Mouse (Mus musculus) intestine, embryonic 16.5 days (tissue): Measurements from ENCODE around the gene BC049352. TPM values are rescaled to one million over a fixed set of nuclear protein-coding genes. Genes with fewer than 3 reads are reported as not detected.

ENCODE experiments used
- ATAC-seq: fragments of 200-750 bp; cut with Nextera tagmentation; 2 replicates; pipeline ENCODE4 v1.8.0; 2017; ENCODE audit warnings: moderate TSS enrichment, moderate library complexity
- H3K27ac ChIP-seq: fragments of 300-500 bp; sonication (generic); 2 replicates; pipeline ENCODE4 v1.5.1; 2014; ENCODE audit warnings: mild to moderate bottlenecking, low read length
- H3K27me3 ChIP-seq: fragments of 300-500 bp; sonication (generic); replicated peaks from 2 replicates; pipeline ENCODE4 v1.6.1; 2014; ENCODE audit warnings: low read length, control low read depth, mixed read lengths; ENCODE audit not compliant: control insufficient read depth, insufficient read depth
- H3K36me3 ChIP-seq: fragments of 300-500 bp; sonication (generic); 2 replicates; pipeline ENCODE4 v1.6.1; 2014; ENCODE audit warnings: low read length, control low read depth; ENCODE audit not compliant: control insufficient read depth, insufficient read depth
- H3K4me1 ChIP-seq: fragments of 300-500 bp; sonication (generic); 2 replicates; pipeline ENCODE4 v1.6.1; 2014; ENCODE audit warnings: low read length, control low read depth, mixed read lengths; ENCODE audit not compliant: control insufficient read depth, insufficient read depth
- H3K4me2 ChIP-seq: fragments of 300-500 bp; sonication (generic); 2 replicates; pipeline ENCODE4 v1.6.1; 2014; ENCODE audit warnings: low read depth, low read length, control low read depth
- H3K4me3 ChIP-seq: fragments of 300-500 bp; sonication (generic); 2 replicates; pipeline ENCODE4 v1.5.1; 2014; ENCODE audit warnings: mild to moderate bottlenecking, low read length
- H3K9ac ChIP-seq: fragments of 300-500 bp; sonication (generic); 2 replicates; pipeline ENCODE4 v1.6.1; 2014; ENCODE audit warnings: low read depth, low read length
- H3K9me3 ChIP-seq: fragments of 300-500 bp; sonication (generic); 2 replicates; pipeline ENCODE4 v1.6.1; 2016; ENCODE audit warnings: low read length, control low read depth; ENCODE audit not compliant: control insufficient read depth
- WGBS: fragments of 180-500 bp; shearing (Covaris S2); extraction: QIAGEN DNeasy Blood & Tissue Kit; methylation state at CpG from one replicate; pipeline ENCODE4 v1.1.7; 2014; 5-methylcytosine and 5-hydroxymethylcytosine counted together
- polyA plus RNA-seq: library from polyadenylated mRNA; unstranded; fragments of >200 nt; fragmentation: Nextera tagmentation; extraction: Ambion mirVana; gene quantifications from 2 replicates; pipeline ENCODE4 v1.2.1, GENCODE M21; 2015

BC049352 gene
- polyA plus RNA-seq, 1 experiment from 2014 or later, result 0.15 TPM

DNA sequence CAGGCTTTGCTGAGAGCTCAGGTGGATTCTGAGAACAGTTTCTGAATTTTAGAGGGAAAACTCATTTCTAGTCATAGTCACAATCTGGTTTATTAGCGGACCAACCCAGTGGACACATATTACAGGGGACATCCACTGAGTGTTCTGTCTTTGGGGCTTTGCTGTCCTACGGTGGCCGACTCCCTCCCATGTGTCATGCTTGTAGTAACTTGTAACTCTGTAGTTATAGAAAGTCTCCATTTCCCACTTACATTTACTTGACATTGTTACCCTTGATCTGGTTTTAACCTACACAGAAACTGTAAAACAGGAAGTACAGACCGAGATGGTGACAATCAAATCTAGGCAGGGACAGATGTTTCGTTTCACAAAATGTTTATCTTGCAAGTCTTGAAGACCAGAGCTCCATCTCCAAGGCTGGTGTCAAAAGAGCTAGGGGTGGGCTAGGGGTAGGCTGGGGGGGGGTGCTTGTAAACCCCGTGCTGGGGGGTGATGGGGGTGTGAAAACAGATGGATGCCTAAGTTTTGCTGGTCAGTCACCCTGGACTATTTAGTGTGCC lies 53.9 kb downstream of the BC049352 start:
- H3K4me2 ChIP-seq, result no peak overlapping the region
- no peak overlapping the region for H3K4me3 ChIP-seq
- H3K9me3 ChIP-seq, result no peaks in the 10 kb centered on the region
- H3K27me3 ChIP-seq, result no peaks in the 10 kb centered on the region
- no peak overlapping the region for H3K27ac ChIP-seq
- 58% methylated on average over 6 of the region's 6 CpGs for WGBS
- H3K4me1 ChIP-seq, result no peaks in the 10 kb centered on the region
- H3K36me3 ChIP-seq, result no peaks in the 10 kb centered on the region
- H3K9ac ChIP-seq, result no peak overlapping the region
- ATAC-seq, result no peak

GRCm38 (mm10) chr9:45236744-45237143 lies 54.9 kb downstream of the BC049352 start:
- Histone ChIP-seq H3K4me3 (no peak overlapping the region), H3K27me3 (no peaks in the 10 kb centered on the region), H3K4me1 (no peaks in the 10 kb centered on the region), H3K9ac (no peak overlapping the region), H3K36me3 (no peaks in the 10 kb centered on the region), H3K4me2 (no peak overlapping the region), H3K27ac (no peak overlapping the region), H3K9me3 (no peaks in the 10 kb centered on the region)
- WGBS, result 49% methylated on average over 7 of the region's 7 CpGs
- no peak for ATAC-seq

DNA sequence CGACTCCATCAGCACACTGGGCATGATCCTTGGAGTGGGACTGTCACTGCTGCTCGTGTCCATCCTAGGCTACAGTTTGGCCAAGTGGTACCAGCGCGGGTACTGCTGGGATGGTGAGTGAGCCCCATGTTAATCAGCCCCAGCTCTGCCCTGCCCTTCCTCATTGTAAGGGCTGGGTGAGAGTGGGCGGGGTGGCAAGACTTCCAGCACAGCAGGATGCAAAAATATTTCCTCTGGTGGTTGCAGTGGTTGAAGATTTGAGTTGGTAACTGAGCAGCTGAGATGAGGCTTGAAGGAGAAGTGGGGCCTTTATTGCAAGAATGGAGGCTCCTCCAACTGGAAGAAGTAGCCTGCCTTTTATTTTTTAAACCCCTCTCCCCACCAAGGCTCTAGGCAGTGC lies 59.6 kb downstream of the BC049352 start:
- 76% methylated on average over 5 of the region's 5 CpGs for WGBS
- Histone ChIP-seq H3K9me3 (no peaks in the 10 kb centered on the region), H3K27ac (no peak overlapping the region), H3K4me2 (no peak overlapping the region), H3K4me3 (no peak overlapping the region), H3K9ac (no peak overlapping the region), H3K36me3 (no peaks in the 10 kb centered on the region), H3K4me1 (no peaks in the 10 kb centered on the region), H3K27me3 (no peaks in the 10 kb centered on the region)
- ATAC-seq, result no peak

GRCm38 (mm10) chr9:45245432-45245831 lies 63.6 kb downstream of the BC049352 start:
- no peak overlapping the region for H3K27ac ChIP-seq
- H3K27me3 ChIP-seq, result no peaks in the 10 kb centered on the region
- 64% methylated on average over 1 of the region's 1 CpGs for WGBS
- H3K4me2 ChIP-seq, result no peak overlapping the region
- no peak for ATAC-seq
- no peaks in the 10 kb centered on the region for H3K36me3 ChIP-seq
- no peaks in the 10 kb centered on the region for H3K9me3 ChIP-seq
- no peak overlapping the region for H3K4me3 ChIP-seq
- no peak overlapping the region for H3K9ac ChIP-seq
- no peaks in the 10 kb centered on the region for H3K4me1 ChIP-seq

DNA sequence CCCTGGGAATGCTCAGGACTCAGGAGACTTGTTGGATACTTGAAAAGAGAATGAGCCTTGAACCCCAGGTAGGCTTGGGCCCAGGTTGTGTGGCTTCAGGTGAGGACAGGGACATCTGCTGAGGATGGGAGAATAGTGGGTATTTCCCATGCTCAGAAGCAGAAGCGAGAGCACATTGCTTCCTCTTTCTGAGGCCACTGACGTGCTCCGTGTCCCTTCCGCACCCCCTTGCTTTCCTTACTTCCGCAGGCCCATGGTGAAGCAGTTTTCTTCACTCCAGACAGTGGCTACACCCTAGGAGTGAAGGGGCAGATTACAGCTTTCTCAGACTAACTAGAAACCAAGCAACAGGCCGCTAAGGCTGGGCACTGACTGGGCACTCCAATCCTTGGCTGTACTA lies 64.3 kb downstream of the BC049352 start:
- Histone ChIP-seq H3K4me3 (no peak overlapping the region), H3K4me1 (no peaks in the 10 kb centered on the region), H3K27ac (no peak overlapping the region), H3K4me2 (no peak overlapping the region), H3K9ac (no peak overlapping the region), H3K27me3 (no peaks in the 10 kb centered on the region), H3K9me3 (no peaks in the 10 kb centered on the region), H3K36me3 (no peaks in the 10 kb centered on the region)
- ATAC-seq, result no peak
- WGBS, result 89% methylated on average over 6 of the region's 6 CpGs

DNA sequence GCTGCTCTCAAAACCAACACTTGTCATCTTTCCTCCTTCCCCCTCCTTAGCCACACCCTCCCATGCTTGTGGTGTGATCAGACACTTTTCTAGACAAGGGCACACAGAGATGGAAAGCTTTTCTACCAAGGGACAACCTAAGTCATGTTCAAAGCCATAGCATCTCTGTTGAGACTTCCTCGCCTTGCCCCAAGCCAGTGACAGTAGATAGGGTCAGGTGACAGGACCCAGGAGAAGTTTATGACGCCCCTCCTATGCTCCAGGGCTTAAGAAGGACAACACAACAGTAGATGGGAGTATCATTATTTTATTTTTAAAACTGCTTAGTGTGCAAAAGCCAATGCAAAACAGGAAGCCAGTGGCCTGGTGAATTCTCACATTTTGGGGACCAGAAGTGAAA lies 65.7 kb downstream of the BC049352 start:
- Histone ChIP-seq H3K27ac (no peak overlapping the region), H3K4me3 (no peak overlapping the region), H3K9me3 (no peaks in the 10 kb centered on the region), H3K4me2 (no peak overlapping the region), H3K27me3 (no peaks in the 10 kb centered on the region), H3K4me1 (no peaks in the 10 kb centered on the region), H3K9ac (no peak overlapping the region), H3K36me3 (no peaks in the 10 kb centered on the region)
- ATAC-seq, result no peak
- WGBS, result 64% methylated on average over 2 of the region's 2 CpGs

- no peak overlapping the region for H3K4me3 ChIP-seq
- H3K27me3 ChIP-seq, result no peaks in the 10 kb centered on the region
- no peak overlapping the region for H3K9ac ChIP-seq
- H3K4me2 ChIP-seq, result no peak overlapping the region
- ATAC-seq, result no peak
- H3K36me3 ChIP-seq, result no peaks in the 10 kb centered on the region
- H3K9me3 ChIP-seq, result no peaks in the 10 kb centered on the region
- H3K4me1 ChIP-seq, result no peaks in the 10 kb centered on the region
- no peak overlapping the region for H3K27ac ChIP-seq
- WGBS, result 86% methylated on average over 7 of the region's 7 CpGs
Observed at GRCm38 (mm10) chr9:45250306-45250705, 68.5 kb downstream of the BC049352 start.

GRCm38 (mm10) chr9:45251281-45251680 lies 69.5 kb downstream of the BC049352 start:
- Histone ChIP-seq H3K4me1 (no peaks in the 10 kb centered on the region), H3K4me2 (no peak overlapping the region), H3K36me3 (no peaks in the 10 kb centered on the region), H3K9me3 (no peaks in the 10 kb centered on the region), H3K27me3 (no peaks in the 10 kb centered on the region), H3K4me3 (no peak overlapping the region), H3K9ac (no peak overlapping the region), H3K27ac (no peak overlapping the region)
- whole genome bisulfite sequencing, result 70% methylated on average over 3 of the region's 3 CpGs
- ATAC-seq, result no peak

- no peak overlapping the region for H3K4me2 ChIP-seq
- no peak for ATAC-seq
- H3K4me3 ChIP-seq, result no peak overlapping the region
- H3K36me3 ChIP-seq, result no peaks in the 10 kb centered on the region
- H3K27ac ChIP-seq, result no peak overlapping the region
- no peaks in the 10 kb centered on the region for H3K4me1 ChIP-seq
- WGBS, result 69% methylated on average over 4 of the region's 4 CpGs
- H3K9ac ChIP-seq, result no peak overlapping the region
- H3K27me3 ChIP-seq, result no peaks in the 10 kb centered on the region
- no peaks in the 10 kb centered on the region for H3K9me3 ChIP-seq
Observed at GRCm38 (mm10) chr9:45251990-45252389, 70.2 kb downstream of the BC049352 start.

- no peak overlapping the region for H3K4me2 ChIP-seq
- no peaks in the 10 kb centered on the region for H3K27me3 ChIP-seq
- H3K27ac ChIP-seq, result no peak overlapping the region
- no peak for ATAC-seq
- no peaks in the 10 kb centered on the region for H3K9me3 ChIP-seq
- no peaks in the 10 kb centered on the region for H3K36me3 ChIP-seq
- no peak overlapping the region for H3K4me3 ChIP-seq
- H3K9ac ChIP-seq, result no peak overlapping the region
- H3K4me1 ChIP-seq, result no peaks in the 10 kb centered on the region
- WGBS, result 74% methylated on average over 6 of the region's 6 CpGs
Observed at GRCm38 (mm10) chr9:45252395-45252794, 70.6 kb downstream of the BC049352 start.
